Mouse (Mus musculus): ENCODE data around the gene Cgrrf1. TPM values are rescaled to one million over a fixed set of nuclear protein-coding genes. Genes with fewer than 3 reads are reported as not detected.
A peak's percentile ranks its signal among the peaks of the same experiment; 100 is the strongest.

Gene Cgrrf1
- 6.6 and 10.5 TPM in 2 replicates for total RNA-seq (2012; rRNA removed)

DNA sequence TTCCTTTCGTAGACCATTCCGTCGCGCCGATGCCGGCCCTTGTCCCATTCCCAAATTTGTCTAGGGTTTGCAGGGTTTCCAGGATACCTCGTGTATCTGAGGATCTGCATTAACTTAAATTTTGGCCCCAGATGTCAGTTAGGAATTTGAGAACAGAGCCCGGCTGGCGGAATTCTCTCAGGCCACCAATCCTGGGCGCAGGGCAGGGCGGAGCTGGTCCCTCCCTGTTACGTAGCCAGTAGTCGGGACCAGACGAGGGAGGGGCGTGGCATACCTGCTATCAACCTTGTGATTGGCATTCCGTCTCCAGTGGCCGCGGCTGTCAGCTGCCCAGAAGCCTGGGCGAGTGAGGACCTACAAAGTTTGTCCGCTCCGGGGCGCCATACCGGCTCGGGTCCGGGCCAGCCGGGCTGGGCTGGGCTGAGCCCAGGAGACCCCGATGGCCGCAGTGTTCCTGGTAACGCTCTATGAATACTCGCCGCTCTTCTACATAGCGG, at the start of gene Cgrrf1:
Gene Cgrrf1 (plus strand): TSS at position 289 of the 497 bp plus-strand sequence.
- Histone ChIP-seq H3K4me1 (ENCODE audit: control insufficient read depth in 2 of 2, insufficient read depth in 2 of 2, low read length in 2 of 2, poor library complexity in 1 of 2) (no peaks in the 10 kb centered on the region), H3K36me3 (ENCODE audit: control insufficient read depth, insufficient read depth, low read length, poor library complexity, severe bottlenecking) (no peaks in the 10 kb centered on the region), H3K9ac (ENCODE audit: insufficient read depth, low read depth, low read length, poor library complexity, severe bottlenecking) (peak within 1 kb of the TSS; percentile 76), H3K9me3 (ENCODE audit: control insufficient read depth, insufficient read depth, low read depth, low read length) (no peaks in the 10 kb centered on the region), H3K4me3 (ENCODE audit: insufficient read depth in 1 of 2, low read depth in 1 of 2, low read length in 2 of 2, poor library complexity in 1 of 2, severe bottlenecking in 1 of 2) (peak within 1 kb of the TSS; percentile 77 to 82), H3K27ac (ENCODE audit: insufficient read depth, low read depth, low read length, poor library complexity, severe bottlenecking) (no peak within 1 kb of the TSS)
- in situ Hi-C loops (cut with MboI; ENCODE audit: low sequenced_read_pairs in 2 of 2, unreplicated experiment in 2 of 2), result no loop called here
- TF ChIP-seq CHD2 (IDR thresholded peaks at IDR 0.05; ENCODE audit: low read depth, low read length) (no peak), ZNF384 (IDR thresholded peaks at IDR 0.05; ENCODE audit: low read depth, low read length) (no peak), MAFK (IDR thresholded peaks at IDR 0.05; ENCODE audit: insufficient read depth, low read depth, low read length) (no peak), ZC3H11A (IDR thresholded peaks at IDR 0.05; ENCODE audit: borderline replicate concordance, low read depth, low read length) (no peak), HCFC1 (IDR thresholded peaks at IDR 0.05; ENCODE audit: borderline replicate concordance, insufficient read depth, low read length) (no peak)
- peak; percentile 80 for DNase-seq (ENCODE audit: low read depth, low spot score)

- H3K36me3 ChIP-seq (ENCODE audit: control insufficient read depth, insufficient read depth, low read length, poor library complexity, severe bottlenecking), result peaks cover 16% of the 10 kb centered on the region
These were observed 49.6 kb upstream of the Cgrrf1 start for GRCm38 (mm10) chr14:46782187-46782828.

GRCm38 (mm10) chr14:46783327-46783926, 48.5 kb upstream of the Cgrrf1 start:
- H3K9ac ChIP-seq (ENCODE audit: insufficient read depth, low read depth, low read length, poor library complexity, severe bottlenecking), result no peak overlapping the region
- H3K36me3 ChIP-seq (ENCODE audit: control insufficient read depth, insufficient read depth, low read length, poor library complexity, severe bottlenecking), result peaks cover 10% of the 10 kb centered on the region; the same call in 1 of the 2 replicates
- TF ChIP-seq ZNF384 (IDR thresholded peaks at IDR 0.05; ENCODE audit: low read depth, low read length) (no peak), MAFK (IDR thresholded peaks at IDR 0.05; ENCODE audit: insufficient read depth, low read depth, low read length) (no peak), ZC3H11A (IDR thresholded peaks at IDR 0.05; ENCODE audit: borderline replicate concordance, low read depth, low read length) (no peak), HCFC1 (IDR thresholded peaks at IDR 0.05; ENCODE audit: borderline replicate concordance, insufficient read depth, low read length) (no peak), CHD2 (IDR thresholded peaks at IDR 0.05; ENCODE audit: low read depth, low read length) (no peak)
- no peaks in the 10 kb centered on the region for H3K9me3 ChIP-seq (ENCODE audit: control insufficient read depth, insufficient read depth, low read depth, low read length)
- H3K4me1 ChIP-seq (ENCODE audit: control insufficient read depth in 2 of 2, insufficient read depth in 2 of 2, low read length in 2 of 2, poor library complexity in 1 of 2), result peaks cover 0 to 6% of the 10 kb centered on the region in 2 experiments; a peak in 2 of 4 replicates
- no peak overlapping the region for H3K27ac ChIP-seq (ENCODE audit: insufficient read depth, low read depth, low read length, poor library complexity, severe bottlenecking)
- in situ Hi-C loops (cut with MboI; ENCODE audit: low sequenced_read_pairs in 2 of 2, unreplicated experiment in 2 of 2), result no loop called here
- DNase-seq (ENCODE audit: low read depth, low spot score), result no peak
- H3K4me3 ChIP-seq (ENCODE audit: insufficient read depth in 1 of 2, low read depth in 1 of 2, low read length in 2 of 2, poor library complexity in 1 of 2, severe bottlenecking in 1 of 2), result no peak overlapping the region

More at GRCm38 (mm10) chr14:46782187-46782828, 49.6 kb upstream of the Cgrrf1 start:
- Histone ChIP-seq H3K9me3 (ENCODE audit: control insufficient read depth, insufficient read depth, low read depth, low read length) (no peaks in the 10 kb centered on the region), H3K4me1 (ENCODE audit: control insufficient read depth in 2 of 2, insufficient read depth in 2 of 2, low read length in 2 of 2, poor library complexity in 1 of 2) (peaks cover 0 to 6% of the 10 kb centered on the region in 2 experiments; a peak in 2 of 4 replicates), H3K9ac (ENCODE audit: insufficient read depth, low read depth, low read length, poor library complexity, severe bottlenecking) (no peak overlapping the region), H3K27ac (ENCODE audit: insufficient read depth, low read depth, low read length, poor library complexity, severe bottlenecking) (no peak overlapping the region), H3K4me3 (ENCODE audit: insufficient read depth in 1 of 2, low read depth in 1 of 2, low read length in 2 of 2, poor library complexity in 1 of 2, severe bottlenecking in 1 of 2) (no peak overlapping the region)
- TF ChIP-seq MAFK (IDR thresholded peaks at IDR 0.05; ENCODE audit: insufficient read depth, low read depth, low read length), result no peak
- no peak for TF ChIP-seq CHD2 (IDR thresholded peaks at IDR 0.05; ENCODE audit: low read depth, low read length)
- no peak for TF ChIP-seq ZC3H11A (IDR thresholded peaks at IDR 0.05; ENCODE audit: borderline replicate concordance, low read depth, low read length)
- no peak for TF ChIP-seq ZNF384 (IDR thresholded peaks at IDR 0.05; ENCODE audit: low read depth, low read length)
- TF ChIP-seq HCFC1 (IDR thresholded peaks at IDR 0.05; ENCODE audit: borderline replicate concordance, insufficient read depth, low read length), result no peak
- DNase-seq (ENCODE audit: low read depth, low spot score), result no peak
- in situ Hi-C loops (cut with MboI; ENCODE audit: low sequenced_read_pairs in 2 of 2, unreplicated experiment in 2 of 2), result no loop called here

DNA sequence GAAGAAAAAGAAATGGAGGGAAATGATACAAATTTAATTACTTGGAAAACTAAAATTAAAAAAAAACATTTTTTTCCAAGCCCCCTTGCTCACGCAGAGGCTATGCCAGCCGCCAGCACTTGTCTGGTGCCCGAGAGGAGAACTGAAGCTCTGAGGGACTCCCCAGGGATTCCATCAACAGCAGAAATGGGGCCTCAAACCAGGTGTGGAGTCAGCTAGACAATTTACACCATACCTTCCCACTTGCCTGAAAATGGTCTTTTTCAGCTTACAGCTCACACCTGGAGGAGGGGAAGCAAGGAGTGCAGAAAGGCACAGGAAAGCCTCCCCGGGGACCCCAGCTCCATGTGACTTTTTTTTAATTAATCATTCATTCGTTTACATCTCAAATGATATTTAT, 46.7 kb upstream of the Cgrrf1 start:
- H3K4me3 ChIP-seq (ENCODE audit: insufficient read depth in 1 of 2, low read depth in 1 of 2, low read length in 2 of 2, poor library complexity in 1 of 2, severe bottlenecking in 1 of 2), result no peak overlapping the region
- TF ChIP-seq ZC3H11A (IDR thresholded peaks at IDR 0.05; ENCODE audit: borderline replicate concordance, low read depth, low read length), result no peak
- H3K27ac ChIP-seq (ENCODE audit: insufficient read depth, low read depth, low read length, poor library complexity, severe bottlenecking), result no peak overlapping the region
- H3K9me3 ChIP-seq (ENCODE audit: control insufficient read depth, insufficient read depth, low read depth, low read length), result no peaks in the 10 kb centered on the region
- in situ Hi-C loops (cut with MboI; ENCODE audit: low sequenced_read_pairs in 2 of 2, unreplicated experiment in 2 of 2), result no loop called here
- DNase-seq (ENCODE audit: low read depth, low spot score), result no peak
- no peak overlapping the region for H3K9ac ChIP-seq (ENCODE audit: insufficient read depth, low read depth, low read length, poor library complexity, severe bottlenecking)
- H3K36me3 ChIP-seq (ENCODE audit: control insufficient read depth, insufficient read depth, low read length, poor library complexity, severe bottlenecking), result peaks cover 2% of the 10 kb centered on the region; the same call in 1 of the 2 replicates
- peaks cover 0 to 6% of the 10 kb centered on the region in 2 experiments; a peak in 2 of 4 replicates for H3K4me1 ChIP-seq (ENCODE audit: control insufficient read depth in 2 of 2, insufficient read depth in 2 of 2, low read length in 2 of 2, poor library complexity in 1 of 2)
